Mouse (Mus musculus) retina, adult 2 months (tissue): ENCODE measurements around the gene Msh5.

Experiments used
- DNase-seq: peaks from one replicate; pipeline ENCODE4 v3.0.0-alpha.2; 2012; ENCODE audit warnings: low read depth, low spot score

Msh5 gene

DNA sequence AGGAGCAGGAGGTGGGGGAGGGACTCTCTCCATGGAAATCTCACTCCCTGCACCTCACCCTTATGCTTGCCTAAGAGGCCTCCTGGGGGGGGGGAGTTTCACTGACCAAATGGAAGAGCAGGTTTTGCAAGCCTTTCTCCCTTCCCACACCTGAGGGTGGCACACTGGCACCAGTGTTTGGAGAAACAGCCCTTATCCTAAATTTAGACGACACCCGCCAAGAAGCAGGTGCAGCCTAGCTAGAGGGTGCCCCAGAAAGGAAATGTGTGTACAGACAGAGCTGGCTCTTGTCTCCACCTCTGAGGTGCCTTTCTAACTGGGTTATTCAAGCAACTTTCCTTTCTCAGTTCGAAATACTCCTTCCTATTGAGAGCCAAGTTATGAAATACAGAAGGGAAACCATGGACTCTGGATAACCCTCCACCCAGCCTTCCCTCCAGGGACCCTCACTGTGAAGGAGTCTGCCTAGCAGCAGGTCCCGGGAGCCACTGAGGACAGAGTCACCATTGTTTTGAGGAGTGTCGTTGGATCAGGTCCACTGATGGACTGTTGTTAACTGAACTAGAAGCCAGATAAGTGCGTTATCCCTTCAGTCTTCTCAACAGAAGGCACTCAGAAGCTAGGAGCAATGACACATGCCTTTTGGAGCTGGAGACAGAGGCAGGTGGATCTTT, 24.1 kb upstream of the Msh5 start:
- no peak for DNase-seq

DNA sequence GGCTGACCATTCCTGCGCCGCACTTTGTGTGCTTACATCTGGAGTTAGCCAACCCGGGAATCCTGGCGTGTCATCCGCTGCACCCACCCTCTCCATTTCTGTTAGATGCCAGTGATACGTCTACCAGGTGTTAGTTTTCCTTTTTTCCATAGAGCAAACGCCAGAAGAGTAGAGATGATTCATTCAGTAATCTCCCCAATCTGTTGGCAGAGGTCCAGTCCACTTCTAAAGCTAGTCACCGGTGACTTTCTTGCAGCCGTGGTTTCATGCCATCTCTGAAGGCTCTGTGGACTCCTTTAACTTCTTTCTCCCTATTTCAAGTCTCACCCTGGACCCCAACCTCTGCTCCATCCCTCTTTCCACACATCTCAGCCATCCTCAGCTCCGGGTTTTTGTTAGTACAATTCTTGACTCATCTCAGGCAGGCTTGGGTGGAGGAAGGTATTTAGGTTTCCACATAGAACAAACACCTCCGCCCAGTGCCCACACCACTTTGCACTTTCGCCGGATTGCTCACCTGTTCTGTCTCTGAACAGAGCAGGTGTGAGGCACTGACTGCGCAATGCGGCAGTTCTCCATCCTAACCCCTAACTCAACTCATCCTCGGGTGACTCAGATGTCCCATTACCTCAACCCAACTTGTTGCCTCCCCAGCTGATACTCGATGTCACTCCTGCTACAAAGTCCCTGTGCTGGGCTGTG, 21.8 kb upstream of the Msh5 start:
- no peak for DNase-seq

GRCm38 (mm10) chr17:35066084-35066483, 19.5 kb upstream of the Msh5 start, which contains the start of gene Mpig6b:
Gene Mpig6b (minus strand): TSS chr17:35066184.
- no peak for DNase-seq

- DNase-seq, result no peak
Measured at GRCm38 (mm10) chr17:35064951-35065947, 18.7 kb upstream of the Msh5 start, which contains the start of gene Ly6g6c. Gene Ly6g6c (plus strand): TSS chr17:35065388.

DNA sequence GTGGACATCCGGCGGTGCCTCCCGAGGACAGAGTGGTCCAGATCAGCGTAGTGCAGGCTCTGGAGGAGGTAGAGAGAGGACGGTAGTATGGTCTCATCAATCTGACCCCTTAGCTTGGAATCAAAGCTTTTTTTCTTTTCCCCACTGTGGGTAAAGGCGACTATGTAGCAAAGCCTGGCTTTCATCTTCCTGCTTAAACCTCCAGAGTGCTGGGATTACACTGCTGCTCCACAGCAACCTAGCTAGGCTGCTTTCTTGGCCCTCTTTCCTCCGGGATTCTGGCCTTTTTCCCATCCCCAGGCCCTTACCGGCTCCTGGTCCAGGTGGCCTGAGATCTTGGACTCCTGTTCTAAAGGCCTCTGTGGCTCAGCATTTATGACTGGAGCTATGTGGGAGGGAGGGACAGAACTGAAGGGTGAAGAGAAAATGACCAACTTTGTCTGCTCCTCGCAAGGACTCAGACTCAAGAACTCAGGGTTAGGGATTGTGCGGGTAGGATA, 17.9 kb upstream of the Msh5 start:
- DNase-seq, result no peak

GRCm38 (mm10) chr17:35063466-35063865, 16.9 kb upstream of the Msh5 start:
- DNase-seq, result no peak

DNA sequence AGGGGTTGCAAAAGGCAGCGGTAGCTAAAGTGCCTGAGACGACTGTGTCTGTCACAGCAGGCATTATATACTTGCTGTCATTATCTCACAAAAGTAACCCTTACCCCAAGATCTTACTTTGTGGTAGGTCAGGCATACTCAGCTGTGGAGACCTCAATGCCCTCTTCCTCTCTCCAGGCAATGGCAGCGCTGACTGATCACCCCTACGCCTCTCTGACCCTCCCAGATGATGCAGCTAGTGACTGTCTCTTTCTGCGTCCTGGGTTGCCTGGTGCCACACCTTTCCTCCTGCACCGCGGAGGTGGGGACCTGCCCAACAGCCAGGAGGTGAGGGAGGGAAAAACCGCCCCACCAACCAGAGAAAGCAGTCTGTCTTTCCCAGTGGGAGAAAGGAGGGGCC, 14.8 kb upstream of the Msh5 start:
- no peak for DNase-seq

- DNase-seq, result no peak
Measured at GRCm38 (mm10) chr17:35060737-35061297, 14.3 kb upstream of the Msh5 start.

DNA sequence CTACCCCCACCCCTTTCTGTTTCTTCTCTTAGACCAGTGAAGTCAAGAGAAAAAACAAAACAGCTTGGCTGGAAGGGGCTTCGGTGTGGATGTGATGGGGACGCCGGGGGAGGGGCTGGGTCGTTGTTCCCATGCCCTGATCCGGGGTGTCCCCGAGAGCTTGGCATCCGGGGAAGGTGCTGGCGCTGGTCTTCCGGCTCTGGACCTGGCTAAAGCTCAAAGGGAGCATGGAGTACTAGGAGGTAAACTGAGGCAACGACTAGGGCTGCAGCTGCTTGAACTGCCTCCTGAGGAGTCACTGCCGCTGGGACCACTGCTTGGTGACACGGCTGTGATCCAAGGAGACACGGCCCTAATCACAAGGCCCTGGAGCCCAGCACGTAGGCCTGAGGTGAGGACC, 13.5 kb upstream of the Msh5 start:
- no peak for DNase-seq

- DNase-seq, result peak; percentile 42
Measured at GRCm38 (mm10) chr17:35058911-35059892, 12.7 kb upstream of the Msh5 start, which contains the start of gene Ddah2. Gene Ddah2 (plus strand): TSS chr17:35059035.

DNA sequence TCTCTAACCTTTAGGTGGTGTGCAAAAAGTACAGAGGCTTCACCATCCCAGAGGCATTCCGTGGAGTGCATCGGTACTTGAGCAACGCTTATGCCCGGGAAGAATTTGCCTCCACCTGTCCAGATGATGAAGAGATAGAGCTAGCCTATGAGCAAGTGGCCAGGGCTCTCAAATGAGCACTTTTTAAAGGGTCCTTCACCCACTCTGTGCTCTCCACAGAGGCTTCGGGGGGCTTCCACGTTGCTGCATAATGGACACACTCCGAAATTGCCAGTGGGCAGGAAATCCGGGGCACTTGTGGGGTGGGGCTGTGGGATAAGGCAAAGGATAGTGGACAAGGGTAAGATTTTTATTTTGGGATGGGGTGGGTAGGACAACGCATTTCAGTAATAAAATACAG, 11.8 kb upstream of the Msh5 start:
- no peak for DNase-seq

GRCm38 (mm10) chr17:35057090-35057489, 10.5 kb upstream of the Msh5 start:
- no peak for DNase-seq

- no peak for DNase-seq
Measured at GRCm38 (mm10) chr17:35055691-35056495, 9.3 kb upstream of the Msh5 start.

DNA sequence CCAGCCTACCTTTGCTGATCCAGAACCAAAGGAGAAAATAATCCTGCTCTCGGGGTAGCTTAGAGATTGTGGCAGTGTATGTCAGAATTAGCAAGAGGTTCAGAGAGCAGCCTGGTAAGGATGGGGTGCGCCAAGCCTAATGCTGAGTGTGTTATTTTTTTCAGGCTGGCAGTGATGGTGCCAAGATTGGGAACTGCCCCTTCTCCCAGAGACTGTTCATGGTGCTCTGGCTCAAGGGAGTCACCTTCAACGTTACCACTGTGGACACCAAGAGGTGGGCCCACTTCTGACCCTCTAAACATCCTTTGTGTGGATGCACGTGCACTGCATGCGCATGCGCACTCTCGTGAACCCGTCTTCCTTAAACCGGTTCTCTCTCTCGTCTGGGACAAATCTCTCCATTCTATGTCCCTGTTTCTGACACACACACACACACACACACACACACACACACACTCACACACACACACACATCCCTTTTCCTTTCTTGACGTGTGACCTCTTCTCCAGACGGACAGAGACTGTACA, 5.8 kb upstream of the Msh5 start:
- DNase-seq, result no peak

DNA sequence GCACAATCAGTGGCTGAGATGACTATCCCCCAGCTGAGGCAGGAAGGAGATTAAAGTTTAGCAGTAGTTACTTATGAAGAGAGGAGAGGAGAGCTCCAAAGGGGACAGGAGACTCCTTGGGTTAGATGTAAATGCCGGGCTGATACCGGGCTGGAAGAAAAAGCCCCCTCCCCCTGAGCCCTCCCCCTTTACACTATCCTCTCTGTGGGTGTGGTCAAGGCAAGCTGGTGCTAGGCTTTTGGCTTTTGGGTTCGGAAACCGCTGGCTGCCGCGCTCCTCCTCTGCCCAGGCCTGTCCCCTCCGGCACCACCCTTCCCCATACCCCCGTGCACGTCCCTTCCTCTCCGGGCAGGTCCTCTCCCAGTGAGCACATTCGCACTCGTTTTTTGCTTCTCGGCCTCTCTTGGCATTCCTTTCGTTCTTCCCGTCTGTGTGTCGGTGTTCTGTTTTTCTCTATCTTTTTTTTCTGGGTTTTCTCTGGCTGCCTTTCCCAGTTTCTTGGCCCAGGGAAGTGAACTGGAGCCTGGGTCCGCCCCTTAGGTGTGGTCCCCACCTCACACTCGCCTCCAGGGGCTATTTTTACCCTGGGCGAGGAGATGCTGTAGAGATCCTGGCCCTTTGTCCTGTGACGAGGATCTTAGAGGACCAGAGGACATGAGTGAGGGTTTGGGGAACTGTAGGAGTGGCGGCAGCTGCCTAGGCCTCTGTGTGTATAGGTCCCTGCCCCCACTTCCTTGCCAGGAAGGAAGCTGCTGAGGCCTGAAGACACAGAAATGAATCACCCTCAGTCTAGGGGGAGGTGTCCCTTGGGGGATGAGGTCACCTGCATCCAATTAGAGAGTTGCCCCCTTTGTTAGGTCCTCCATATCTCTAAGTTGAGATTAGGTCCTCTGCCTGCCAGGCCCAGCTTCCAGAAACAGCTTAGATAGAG, 4.9 kb upstream of the Msh5 start:
- DNase-seq, result no peak

- DNase-seq, result no peak
Measured at GRCm38 (mm10) chr17:35050126-35050750, 3.7 kb upstream of the Msh5 start.

DNA sequence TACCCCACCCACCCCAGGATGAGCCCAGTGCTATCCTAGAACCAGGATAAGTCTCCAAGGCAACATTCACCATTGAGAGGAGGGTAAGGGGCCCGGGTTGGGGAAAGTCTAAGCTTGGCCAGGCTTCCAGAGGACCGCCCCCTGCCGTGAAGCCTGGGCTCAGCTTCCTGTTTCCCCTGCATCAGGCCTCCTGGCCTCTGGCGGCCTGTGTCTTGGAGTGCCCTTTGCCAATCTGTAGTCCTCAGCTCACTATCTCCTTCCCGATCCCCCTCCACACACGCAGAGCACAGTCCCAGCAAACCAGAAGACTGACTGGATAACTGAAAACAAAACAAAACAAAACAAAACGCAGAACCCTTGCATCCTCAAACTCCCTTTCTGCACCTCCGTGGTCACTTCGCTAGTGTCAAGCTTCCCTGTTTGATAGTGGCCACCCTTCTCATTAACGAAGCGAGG, 3.0 kb upstream of the Msh5 start, which contains the start of gene Clic1:
Gene Clic1 (plus strand): TSS at position 406 of the 456 bp plus-strand sequence.
- no peak for DNase-seq
